Mouse (Mus musculus): Measurements from ENCODE around the gene Fcrl5. TPM values are rescaled to one million over a fixed set of nuclear protein-coding genes. Genes with fewer than 3 reads are reported as not detected.

The Fcrl5 gene
- polyA plus RNA-seq, 1 experiment from 2014 or later, result not detected

DNA sequence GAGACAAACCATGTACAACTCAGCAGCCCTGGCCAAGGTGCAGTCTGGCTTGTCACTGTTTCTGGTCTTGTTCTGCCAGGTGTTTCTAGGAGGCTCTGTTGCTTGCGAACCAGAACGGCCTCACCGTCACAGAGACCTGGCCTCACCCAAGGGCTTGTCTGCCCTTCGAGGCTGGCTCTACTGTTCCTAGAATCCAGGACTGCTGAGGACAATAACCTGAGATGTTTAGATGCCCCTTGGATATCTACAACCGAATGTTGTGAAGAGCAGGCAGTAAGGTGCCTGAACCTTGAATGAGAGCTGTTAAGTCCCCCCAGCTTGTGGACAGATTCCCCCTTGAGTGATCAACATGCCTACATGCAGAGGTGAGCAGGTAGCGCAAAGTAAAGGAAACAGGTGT lies 67.2 kb downstream of the Fcrl5 start:
- Histone ChIP-seq H3K4me1 (replicated peaks; ENCODE audit: control insufficient read depth, insufficient read depth) (no peaks in the 10 kb centered on the region), H3K9me3 (ENCODE audit: control insufficient read depth, low read length) (no peaks in the 10 kb centered on the region), H3K4me2 (replicated peaks; ENCODE audit: low read depth) (no peak overlapping the region), H3K9ac (ENCODE audit: low read length) (no peak overlapping the region), H3K36me3 (ENCODE audit: control insufficient read depth, insufficient read depth, low read length) (no peaks in the 10 kb centered on the region), H3K4me3 (ENCODE audit: low read depth, low read length) (no peak overlapping the region), H3K27me3 (ENCODE audit: control insufficient read depth, insufficient read depth, low read length) (no peaks in the 10 kb centered on the region; the same call in 1 of the 2 replicates), H3K27ac (replicated peaks) (no peak overlapping the region)
- ATAC-seq (ENCODE audit: low FRiP score, low TSS enrichment) (no peak), DNase-seq (ENCODE audit: low spot score) (no peak)
- TF ChIP-seq CTCF (IDR thresholded peaks at IDR 0.05; ENCODE audit: low read depth) (no peak), EP300 (optimal IDR thresholded peaks at IDR 0.05) (no peak)
- WGBS, result 81% methylated on average over 6 of the region's 6 CpGs

DNA sequence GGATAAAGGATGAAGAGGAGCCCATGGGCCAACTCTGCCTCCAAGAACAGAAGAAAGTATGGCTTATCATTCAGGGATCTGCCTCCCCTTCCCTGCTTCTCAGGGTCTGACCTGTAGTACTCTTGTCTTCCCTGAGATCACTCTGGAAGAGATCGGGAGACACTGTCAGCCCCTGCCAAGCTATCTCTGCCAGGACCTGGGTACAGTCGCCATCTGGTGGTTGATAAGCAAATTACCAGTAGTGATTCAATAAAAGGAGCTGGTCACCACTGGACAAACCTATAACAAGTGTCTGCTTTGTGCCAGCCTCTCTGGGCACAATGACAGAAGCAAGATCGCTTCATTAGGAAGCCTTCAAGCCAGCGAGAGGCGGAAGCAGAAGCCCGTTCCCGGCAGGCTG lies 68.8 kb downstream of the Fcrl5 start:
- H3K36me3 ChIP-seq (ENCODE audit: control insufficient read depth, insufficient read depth, low read length), result no peaks in the 10 kb centered on the region
- TF ChIP-seq EP300 (optimal IDR thresholded peaks at IDR 0.05) (no peak), CTCF (IDR thresholded peaks at IDR 0.05; ENCODE audit: low read depth) (peak; percentile 89)
- ATAC-seq (ENCODE audit: low FRiP score, low TSS enrichment), result no peak
- H3K4me1 ChIP-seq (replicated peaks; ENCODE audit: control insufficient read depth, insufficient read depth), result 0 out of 2 replicates have a peak, but pooled peaks cover 2% of the 10 kb centered on the region
- no peaks in the 10 kb centered on the region for H3K9me3 ChIP-seq (ENCODE audit: control insufficient read depth, low read length)
- H3K4me2 ChIP-seq (replicated peaks; ENCODE audit: low read depth), result no peak overlapping the region
- H3K4me3 ChIP-seq (ENCODE audit: low read depth, low read length), result no peak overlapping the region
- H3K27me3 ChIP-seq (ENCODE audit: control insufficient read depth, insufficient read depth, low read length), result no peaks in the 10 kb centered on the region; the same call in 1 of the 2 replicates
- no peak for DNase-seq (ENCODE audit: low spot score)
- H3K27ac ChIP-seq (replicated peaks), result no peak overlapping the region
- 33% methylated on average over 7 of the region's 7 CpGs for WGBS
- H3K9ac ChIP-seq (ENCODE audit: low read length), result no peak overlapping the region

DNA sequence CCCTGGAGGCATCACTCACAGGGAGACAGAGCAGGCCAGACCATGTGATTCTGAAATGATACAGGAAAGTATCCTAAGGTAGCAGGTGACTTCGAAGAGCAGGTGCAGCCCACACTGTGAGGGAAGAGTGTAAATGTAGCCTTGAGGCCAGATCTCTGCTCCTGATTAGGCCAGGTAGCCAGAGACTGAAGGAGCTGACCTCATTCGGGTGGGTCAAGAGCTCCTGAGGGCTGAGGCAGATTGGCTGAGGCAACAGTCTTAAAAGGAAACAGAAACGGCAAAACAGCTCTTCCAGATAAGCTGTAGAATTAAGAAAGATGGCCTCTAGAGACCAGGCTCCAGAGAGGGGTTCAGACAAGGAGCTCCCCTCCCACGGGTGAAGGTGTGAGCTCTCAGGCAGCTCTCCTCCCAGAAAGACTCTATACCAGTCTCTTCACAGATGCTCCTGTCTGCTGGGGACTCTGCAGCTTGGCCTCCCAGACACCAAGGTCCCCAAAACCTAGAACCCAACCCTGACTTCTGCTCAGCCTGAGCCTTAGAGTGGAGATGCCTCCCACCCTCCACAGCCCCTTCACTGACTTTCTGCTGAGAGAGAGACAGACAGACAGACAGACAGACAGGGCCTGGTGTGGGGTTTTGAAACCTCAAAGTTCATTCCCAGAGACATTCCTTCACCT lies 69.3 kb downstream of the Fcrl5 start:
- DNase-seq (ENCODE audit: low spot score) (no peak), ATAC-seq (ENCODE audit: low FRiP score, low TSS enrichment) (no peak)
- no peak for TF ChIP-seq CTCF (IDR thresholded peaks at IDR 0.05; ENCODE audit: low read depth)
- TF ChIP-seq EP300 (optimal IDR thresholded peaks at IDR 0.05), result no peak

GRCm38 (mm10) chr3:87506456-87507416 lies 71.2 kb downstream of the Fcrl5 start:
- Histone ChIP-seq H3K9ac (ENCODE audit: low read length) (no peak overlapping the region), H3K4me3 (ENCODE audit: low read depth, low read length) (no peak overlapping the region), H3K4me1 (replicated peaks; ENCODE audit: control insufficient read depth, insufficient read depth) (0 out of 2 replicates have a peak, but pooled peaks cover 4% of the 10 kb centered on the region), H3K36me3 (ENCODE audit: control insufficient read depth, insufficient read depth, low read length) (no peaks in the 10 kb centered on the region), H3K27ac (replicated peaks) (no peak overlapping the region), H3K9me3 (ENCODE audit: control insufficient read depth, low read length) (no peaks in the 10 kb centered on the region), H3K4me2 (replicated peaks; ENCODE audit: low read depth) (no peak overlapping the region), H3K27me3 (ENCODE audit: control insufficient read depth, insufficient read depth, low read length) (no peaks in the 10 kb centered on the region)
- 60% methylated on average over 12 of the region's 12 CpGs for WGBS
- ATAC-seq (ENCODE audit: low FRiP score, low TSS enrichment) (no peak), DNase-seq (ENCODE audit: low spot score) (no peak)
- no peak for TF ChIP-seq EP300 (optimal IDR thresholded peaks at IDR 0.05)
- TF ChIP-seq CTCF (IDR thresholded peaks at IDR 0.05; ENCODE audit: low read depth), result no peak

More for the DNA sequence above, 69.3 kb downstream of the Fcrl5 start:
- 49% methylated on average over 4 of the region's 4 CpGs for WGBS
- Histone ChIP-seq H3K9me3 (ENCODE audit: control insufficient read depth, low read length) (no peaks in the 10 kb centered on the region), H3K9ac (ENCODE audit: low read length) (no peak overlapping the region), H3K4me1 (replicated peaks; ENCODE audit: control insufficient read depth, insufficient read depth) (0 out of 2 replicates have a peak, but pooled peaks cover 4% of the 10 kb centered on the region), H3K4me2 (replicated peaks; ENCODE audit: low read depth) (no peak overlapping the region), H3K27me3 (ENCODE audit: control insufficient read depth, insufficient read depth, low read length) (no peaks in the 10 kb centered on the region; the same call in 1 of the 2 replicates), H3K4me3 (ENCODE audit: low read depth, low read length) (no peak overlapping the region), H3K27ac (replicated peaks) (no peak overlapping the region), H3K36me3 (ENCODE audit: control insufficient read depth, insufficient read depth, low read length) (no peaks in the 10 kb centered on the region)

GRCm38 (mm10) chr3:87508205-87508901 lies 72.8 kb downstream of the Fcrl5 start:
- Histone ChIP-seq H3K4me3 (ENCODE audit: low read depth, low read length) (no peak overlapping the region), H3K9ac (ENCODE audit: low read length) (peak overlapping the region; percentile 23; the same call in 1 of the 2 replicates), H3K9me3 (ENCODE audit: control insufficient read depth, low read length) (no peaks in the 10 kb centered on the region), H3K4me2 (replicated peaks; ENCODE audit: low read depth) (0 out of 2 replicates have a peak overlapping the region, but pooled peaks have one; percentile 27), H3K4me1 (replicated peaks; ENCODE audit: control insufficient read depth, insufficient read depth) (0 out of 2 replicates have a peak, but pooled peaks cover 4% of the 10 kb centered on the region), H3K27ac (replicated peaks) (peak overlapping the region; percentile 40), H3K36me3 (ENCODE audit: control insufficient read depth, insufficient read depth, low read length) (no peaks in the 10 kb centered on the region), H3K27me3 (ENCODE audit: control insufficient read depth, insufficient read depth, low read length) (no peaks in the 10 kb centered on the region)
- peak; percentile 92 for DNase-seq (ENCODE audit: low spot score)
- ATAC-seq (ENCODE audit: low FRiP score, low TSS enrichment), result peak; percentile 89
- WGBS, result 30% methylated on average over 17 of the region's 17 CpGs
- TF ChIP-seq CTCF (IDR thresholded peaks at IDR 0.05; ENCODE audit: low read depth) (peak; percentile 99), EP300 (optimal IDR thresholded peaks at IDR 0.05) (no peak)

Data from stomach, postnatal 0 days (tissue).